Mouse (Mus musculus) stomach, postnatal 0 days (tissue): ENCODE measurements around the gene Plekha6.
A peak's percentile ranks its signal among the peaks of the same experiment; 100 is the strongest.

Source experiments
- CTCF ChIP-seq: IDR thresholded peaks from 2 replicates; pipeline ENCODE4 v1.5.1; 2016; ENCODE audit warnings: antibody characterized with exemption, low read depth, mild to moderate bottlenecking, moderate library complexity
- EP300 ChIP-seq: optimal IDR thresholded peaks from 2 replicates; pipeline ENCODE3; 2016; ENCODE audit warnings: antibody characterized with exemption

DNA sequence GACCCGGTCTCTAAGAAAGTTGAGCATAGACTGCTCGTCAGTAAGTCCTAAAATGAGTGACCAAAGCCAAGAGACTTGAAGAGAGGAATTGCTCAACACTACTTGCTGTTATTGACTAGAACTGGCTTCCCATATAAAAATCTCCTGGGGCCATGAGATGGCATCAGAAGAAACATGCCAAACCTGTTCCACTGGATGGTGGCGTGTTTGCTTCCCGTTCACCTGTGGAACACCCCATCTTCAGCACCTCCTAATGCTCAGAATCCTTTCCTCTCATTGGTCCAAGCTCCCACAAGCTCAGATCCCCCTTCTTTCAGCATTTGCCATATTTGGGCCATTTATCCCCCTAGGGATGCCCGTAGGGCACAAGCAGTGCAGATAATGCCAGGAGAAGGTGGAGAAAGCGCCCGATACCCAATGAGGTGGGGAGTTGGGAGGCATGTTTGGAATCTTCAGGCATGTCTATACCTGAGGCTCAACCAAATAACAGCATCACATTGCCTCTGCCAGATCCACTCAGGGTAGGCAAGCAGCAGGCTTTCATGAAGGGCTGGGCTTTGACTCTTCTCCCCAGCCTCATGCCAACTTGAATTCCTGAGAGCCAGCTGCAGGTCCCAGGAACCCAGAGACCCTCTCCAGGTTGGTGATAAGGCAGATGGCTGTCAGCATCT is 67.6 kb downstream of the Plekha6 start:
- TF ChIP-seq CTCF, result no peak
- peak; percentile 76 for TF ChIP-seq EP300
